Mouse (Mus musculus): ENCODE data around the gene Arsb.

Gene Arsb

GRCm38 (mm10) chr13:93771588-93772278 is at the start of gene Arsb:
Gene Arsb (plus strand): TSS chr13:93771630.
- DNase-seq (ENCODE audit: low read depth, low spot score) = peak; percentile 92

- DNase-seq (ENCODE audit: low read depth, low spot score) = no peak
Measured at GRCm38 (mm10) chr13:93721916-93722315, 49.5 kb upstream of the Arsb start.

GRCm38 (mm10) chr13:93723455-93723854 is 48.0 kb upstream of the Arsb start:
- no peak for DNase-seq (ENCODE audit: low read depth, low spot score)

GRCm38 (mm10) chr13:93724206-93724605 is 47.2 kb upstream of the Arsb start:
- peak; percentile 36 for DNase-seq (ENCODE audit: low read depth, low spot score)

- DNase-seq (ENCODE audit: low read depth, low spot score) = no peak
Measured at GRCm38 (mm10) chr13:93735131-93735636, 36.2 kb upstream of the Arsb start.

GRCm38 (mm10) chr13:93744118-93744517 is 27.3 kb upstream of the Arsb start:
- no peak for DNase-seq (ENCODE audit: low read depth, low spot score)

- DNase-seq (ENCODE audit: low read depth, low spot score) = no peak
Measured at GRCm38 (mm10) chr13:93752597-93753400, 18.6 kb upstream of the Arsb start.

- DNase-seq (ENCODE audit: low read depth, low spot score) = no peak
Measured at GRCm38 (mm10) chr13:93755084-93755483, 16.3 kb upstream of the Arsb start.

- DNase-seq (ENCODE audit: low read depth, low spot score) = no peak
Measured at GRCm38 (mm10) chr13:93756674-93757073, 14.8 kb upstream of the Arsb start.

GRCm38 (mm10) chr13:93757514-93757913 is 13.9 kb upstream of the Arsb start:
- no peak for DNase-seq (ENCODE audit: low read depth, low spot score)

GRCm38 (mm10) chr13:93758149-93758898 is 13.1 kb upstream of the Arsb start:
- no peak for DNase-seq (ENCODE audit: low read depth, low spot score)

- DNase-seq (ENCODE audit: low read depth, low spot score) = no peak
Measured at GRCm38 (mm10) chr13:93761831-93762230, 9.6 kb upstream of the Arsb start.

- no peak for DNase-seq (ENCODE audit: low read depth, low spot score)
Measured at GRCm38 (mm10) chr13:93762879-93763278, 8.6 kb upstream of the Arsb start.

- DNase-seq (ENCODE audit: low read depth, low spot score) = no peak
Measured at GRCm38 (mm10) chr13:93764321-93764973, 7.0 kb upstream of the Arsb start.

GRCm38 (mm10) chr13:93771031-93771587 is 321 bp upstream of the Arsb start:
- DNase-seq (ENCODE audit: low read depth, low spot score) = no peak

- DNase-seq (ENCODE audit: low read depth, low spot score) = no peak
Measured at GRCm38 (mm10) chr13:93772279-93772636, 828 bp downstream of the Arsb start.

- DNase-seq (ENCODE audit: low read depth, low spot score) = no peak
Measured at GRCm38 (mm10) chr13:93772861-93773260, 1.4 kb downstream of the Arsb start.

- DNase-seq (ENCODE audit: low read depth, low spot score) = no peak
Measured at GRCm38 (mm10) chr13:93773704-93774315, 2.4 kb downstream of the Arsb start.

GRCm38 (mm10) chr13:93782823-93783222 is 11.4 kb downstream of the Arsb start:
- no peak for DNase-seq (ENCODE audit: low read depth, low spot score)

GRCm38 (mm10) chr13:93785329-93785728 is 13.9 kb downstream of the Arsb start:
- no peak for DNase-seq (ENCODE audit: low read depth, low spot score)

- no peak for DNase-seq (ENCODE audit: low read depth, low spot score)
Measured at GRCm38 (mm10) chr13:93786051-93786450, 14.6 kb downstream of the Arsb start.
